Mouse (Mus musculus) kidney, postnatal 0 days (tissue): ENCODE results near the gene Slc17a7. TPM values are rescaled to one million over a fixed set of nuclear protein-coding genes. Genes with fewer than 3 reads are reported as not detected.

ENCODE experiments used
- ATAC-seq: fragments of 200-750 bp; cut with Nextera tagmentation; replicated peaks from 2 replicates; pipeline ENCODE4 v1.8.0; 2017; ENCODE audit warnings: low read depth, moderate number of reproducible peaks, moderate TSS enrichment, moderate library complexity; ENCODE audit not compliant: low FRiP score
- DNase-seq: peaks from one replicate; pipeline ENCODE4 v3.0.0-alpha.2; 2016; ENCODE audit warnings: low spot score
- H3K27ac ChIP-seq: fragments of 300-500 bp; sonication (generic); 2 replicates; pipeline ENCODE4 v1.5.1; 2014; ENCODE audit warnings: mild to moderate bottlenecking
- H3K27me3 ChIP-seq: fragments of 300-500 bp; sonication (generic); 2 replicates; pipeline ENCODE4 v1.6.1; 2014; ENCODE audit warnings: low read length, mixed read lengths; ENCODE audit not compliant: insufficient read depth
- H3K36me3 ChIP-seq: fragments of 300-500 bp; sonication (generic); 2 replicates; pipeline ENCODE4 v1.6.1; 2014; ENCODE audit warnings: low read length, mixed read lengths; ENCODE audit not compliant: insufficient read depth
- H3K4me1 ChIP-seq: fragments of 300-500 bp; sonication (generic); replicated peaks from 2 replicates; pipeline ENCODE4 v1.6.1; 2014; ENCODE audit warnings: antibody characterized with exemption, low read length, mixed read lengths; ENCODE audit not compliant: insufficient read depth
- H3K4me2 ChIP-seq: fragments of 300-500 bp; sonication (generic); 2 replicates; pipeline ENCODE4 v1.6.1; 2014; ENCODE audit warnings: mild to moderate bottlenecking, low read length, moderate library complexity, mixed read lengths
- H3K4me3 ChIP-seq: fragments of 300-500 bp; sonication (generic); replicated peaks from 2 replicates; pipeline ENCODE4 v1.5.1; 2014; ENCODE audit warnings: low read depth, low read length
- H3K9ac ChIP-seq: fragments of 300-500 bp; sonication (generic); 2 replicates; pipeline ENCODE4 v1.6.1; 2014; ENCODE audit warnings: low read depth, low read length
- H3K9me3 ChIP-seq: fragments of 300-500 bp; sonication (generic); replicated peaks from 2 replicates; pipeline ENCODE4 v1.6.1; 2016; ENCODE audit warnings: low read length, inconsistent platforms, mixed read lengths
- CTCF ChIP-seq: IDR thresholded peaks from 2 replicates; pipeline ENCODE4 v1.5.1; 2016; ENCODE audit warnings: antibody characterized with exemption, low read depth, mild to moderate bottlenecking, moderate library complexity
- WGBS: fragments of 180-500 bp; shearing (Covaris S2); extraction: QIAGEN DNeasy Blood & Tissue Kit; methylation state at CpG from one replicate; pipeline ENCODE4 v1.1.7; 2014; 5-methylcytosine and 5-hydroxymethylcytosine counted together
- polyA plus RNA-seq: library from polyadenylated mRNA; unstranded; fragments of >200 nt; fragmentation: Nextera tagmentation; extraction: Ambion mirVana; gene quantifications from 2 replicates; pipeline ENCODE4 v1.2.1, GENCODE M21; 2015

Slc17a7 gene
- polyA plus RNA-seq, 1 experiment from 2014 or later = 0.17 TPM

DNA sequence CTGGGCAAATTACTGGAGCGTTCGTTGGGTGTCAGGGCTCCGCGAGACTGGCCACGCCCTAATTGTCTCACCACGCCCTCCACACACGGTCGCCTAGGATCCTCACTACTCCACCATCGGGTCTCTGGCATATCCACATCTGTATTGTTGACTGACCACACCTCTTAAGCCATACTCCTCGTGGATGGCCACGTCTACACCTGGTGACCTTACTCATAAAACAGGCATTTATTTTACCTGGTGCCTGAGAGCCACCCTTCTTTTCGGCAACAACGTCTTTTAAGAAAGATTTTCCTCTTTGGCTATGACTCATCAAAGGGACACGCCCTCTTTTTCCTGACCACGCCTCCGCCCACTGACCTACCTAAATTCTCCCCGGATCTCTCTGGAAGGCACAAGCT is 48.1 kb downstream of the Slc17a7 start, which contains the start of gene Dkkl1:
Gene Dkkl1 (minus strand): TSS at position 297 of the 401 bp plus-strand sequence.
- Histone ChIP-seq H3K9ac (peak within 1 kb of the TSS; percentile 18; the same call in 1 of the 2 replicates), H3K36me3 (no peaks in the 10 kb centered on the region)
- DNase-seq = no peak

DNA sequence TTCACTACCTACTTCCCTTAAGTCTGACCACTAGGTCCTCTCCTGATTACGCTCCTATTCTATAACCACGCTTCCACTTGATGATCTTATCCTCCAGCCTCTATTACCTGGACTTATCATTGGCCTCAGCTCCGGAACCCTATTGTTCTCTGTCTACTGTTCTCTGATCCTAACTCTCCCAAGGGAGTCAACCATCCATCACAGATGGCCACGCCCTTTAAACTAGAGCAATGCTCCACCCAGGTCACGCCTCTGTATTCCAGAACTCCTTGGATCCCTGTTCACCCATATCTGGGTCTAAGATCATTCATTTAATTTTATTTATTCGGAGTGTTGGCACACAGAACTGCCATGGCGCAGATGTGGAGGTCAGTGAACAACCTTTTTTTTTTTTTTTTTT is 48.6 kb downstream of the Slc17a7 start:
- H3K27ac ChIP-seq = no peak overlapping the region
- no peaks in the 10 kb centered on the region for H3K9me3 ChIP-seq
- TF ChIP-seq CTCF = no peak
- peaks cover 6% of the 10 kb centered on the region; the same call in 1 of the 2 replicates for H3K27me3 ChIP-seq
- H3K4me1 ChIP-seq = peaks cover 12% of the 10 kb centered on the region; the same call in 1 of the 2 replicates
- no peak for ATAC-seq
- H3K4me3 ChIP-seq = no peak overlapping the region
- 70% methylated on average over 7 of the region's 7 CpGs for WGBS
- H3K9ac ChIP-seq = no peak overlapping the region
- peak overlapping the region; percentile 43; the same call in 1 of the 2 replicates for H3K4me2 ChIP-seq
- H3K36me3 ChIP-seq = no peaks in the 10 kb centered on the region
- DNase-seq = no peak

More for the DNA sequence above, 48.1 kb downstream of the Slc17a7 start, which contains the start of gene Dkkl1:
- H3K27ac ChIP-seq = no peak within 1 kb of the TSS
- no peak for ATAC-seq
- H3K4me3 ChIP-seq = 0 out of 2 replicates have a peak within 1 kb of the TSS, but pooled peaks have one; percentile 12
- H3K27me3 ChIP-seq = peaks cover 6% of the 10 kb centered on the region; the same call in 1 of the 2 replicates
- peak within 1 kb of the TSS; percentile 43 for H3K4me2 ChIP-seq
- peaks cover 9% of the 10 kb centered on the region; the same call in 1 of the 2 replicates for H3K4me1 ChIP-seq
- H3K9me3 ChIP-seq = no peaks in the 10 kb centered on the region
- WGBS = 5% methylated on average over 17 of the region's 17 CpGs
- no peak for TF ChIP-seq CTCF

GRCm38 (mm10) chr7:45213708-45214107 is 50.0 kb downstream of the Slc17a7 start:
- Histone ChIP-seq H3K4me1 (peaks cover 16% of the 10 kb centered on the region), H3K4me3 (no peak overlapping the region), H3K27me3 (peaks cover 6% of the 10 kb centered on the region; the same call in 1 of the 2 replicates), H3K27ac (no peak overlapping the region), H3K36me3 (peaks cover 8% of the 10 kb centered on the region; the same call in 1 of the 2 replicates), H3K9me3 (no peaks in the 10 kb centered on the region), H3K4me2 (no peak overlapping the region), H3K9ac (no peak overlapping the region)
- no peak for TF ChIP-seq CTCF
- no peak for DNase-seq
- 65% methylated on average over 5 of the region's 5 CpGs for WGBS
- no peak for ATAC-seq

DNA sequence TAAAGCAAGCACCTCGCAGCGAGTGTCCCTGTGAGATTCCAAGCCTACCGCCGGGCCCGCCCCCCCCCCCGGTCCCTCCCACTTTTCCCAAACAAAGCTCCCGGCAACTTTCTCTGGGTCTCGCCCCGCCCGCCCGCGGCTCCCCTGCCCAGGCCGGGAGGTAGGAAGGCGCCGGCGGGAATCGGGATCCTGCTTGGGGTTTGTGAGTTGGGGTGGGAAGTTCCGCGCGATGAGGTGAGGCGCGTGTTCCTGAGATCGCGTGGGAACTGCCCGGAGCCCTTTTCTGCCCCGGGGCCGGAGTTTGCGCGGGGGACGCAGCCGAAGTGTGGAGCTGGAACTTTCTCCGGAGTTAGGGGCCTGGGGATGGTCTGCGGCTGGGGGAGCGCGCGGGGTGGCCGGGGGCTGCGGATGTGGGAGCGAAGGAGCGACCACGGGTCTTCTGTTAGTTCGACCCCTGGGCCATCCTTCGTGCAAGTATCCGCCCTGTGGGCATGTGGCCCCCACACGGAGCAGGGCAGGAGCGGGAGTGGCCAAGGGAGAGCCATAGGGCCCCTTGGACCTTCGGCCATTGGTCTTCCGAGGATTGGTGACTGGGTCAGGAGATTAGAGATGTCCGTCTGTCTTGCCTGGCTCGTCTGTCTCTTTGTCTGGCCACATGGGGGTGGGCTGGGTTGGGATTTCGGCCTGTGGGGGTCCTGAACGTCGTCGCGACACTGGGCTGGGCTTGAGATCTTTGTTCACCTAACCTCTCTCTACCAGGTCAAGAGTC is 52.1 kb downstream of the Slc17a7 start, which contains the start of gene Tead2:
Gene Tead2 (plus strand): TSS at position 81 of the 769 bp plus-strand sequence.
- under 1% methylated on average over 53 of the region's 55 CpGs for WGBS
- peak within 1 kb of the TSS; percentile 77 for H3K4me3 ChIP-seq
- H3K36me3 ChIP-seq = peaks cover 25% of the 10 kb centered on the region
- H3K27ac ChIP-seq = peak within 1 kb of the TSS; percentile 90
- H3K27me3 ChIP-seq = peaks cover 6% of the 10 kb centered on the region; the same call in 1 of the 2 replicates
- H3K9me3 ChIP-seq = no peaks in the 10 kb centered on the region
- DNase-seq = peak; percentile 83
- TF ChIP-seq CTCF = no peak
- peak within 1 kb of the TSS; percentile 88 for H3K9ac ChIP-seq
- H3K4me1 ChIP-seq = peaks cover 16% of the 10 kb centered on the region
- peak within 1 kb of the TSS; percentile 93 for H3K4me2 ChIP-seq
- ATAC-seq = peak; percentile 58

DNA sequence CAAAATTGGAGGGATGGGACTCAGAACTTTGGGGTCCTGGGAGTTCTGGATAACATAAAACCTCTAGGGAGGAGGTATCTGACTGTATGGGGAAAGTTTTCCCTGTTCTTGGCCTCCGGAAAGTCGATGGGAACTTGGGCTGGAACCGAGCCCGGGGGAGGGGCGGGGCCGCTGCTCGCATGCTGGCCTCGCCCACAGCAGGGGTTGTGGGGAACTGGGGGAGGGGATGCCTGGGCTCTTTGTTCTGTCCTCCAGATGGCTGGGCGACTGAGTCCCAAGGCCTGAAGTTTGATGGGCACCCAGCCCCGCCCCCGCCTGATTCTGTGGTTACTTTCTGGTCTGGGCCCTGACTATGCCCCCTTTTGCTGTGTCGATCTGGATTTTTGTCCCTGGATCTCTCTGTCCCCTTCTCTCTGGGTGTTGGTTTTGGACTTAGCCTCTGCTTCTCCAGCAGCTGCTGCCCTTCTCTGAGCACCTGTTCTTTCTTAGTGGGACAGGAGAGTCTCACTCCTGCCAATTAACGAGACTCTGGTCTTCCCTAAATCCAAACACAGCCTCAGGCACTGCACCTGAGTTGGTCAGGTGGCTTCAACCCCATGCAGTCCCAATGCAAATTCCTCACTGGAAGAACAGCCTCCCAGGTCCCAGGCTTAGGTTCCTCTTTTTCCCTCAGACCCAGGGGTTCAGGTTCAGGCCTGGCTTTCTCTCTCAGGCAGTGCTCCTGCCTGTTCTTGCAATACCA is 52.9 kb downstream of the Slc17a7 start:
- no peaks in the 10 kb centered on the region for H3K27me3 ChIP-seq
- H3K9ac ChIP-seq = peak overlapping the region; percentile 88
- H3K4me1 ChIP-seq = peaks cover 15% of the 10 kb centered on the region
- no peak for TF ChIP-seq CTCF
- DNase-seq = peak; percentile 94
- H3K4me3 ChIP-seq = peak overlapping the region; percentile 77
- no peaks in the 10 kb centered on the region for H3K9me3 ChIP-seq
- peak overlapping the region; percentile 90 for H3K27ac ChIP-seq
- peaks cover 27% of the 10 kb centered on the region for H3K36me3 ChIP-seq
- ATAC-seq = peak; percentile 57
- WGBS = 3% methylated on average over 13 of the region's 13 CpGs
- H3K4me2 ChIP-seq = peak overlapping the region; percentile 93

DNA sequence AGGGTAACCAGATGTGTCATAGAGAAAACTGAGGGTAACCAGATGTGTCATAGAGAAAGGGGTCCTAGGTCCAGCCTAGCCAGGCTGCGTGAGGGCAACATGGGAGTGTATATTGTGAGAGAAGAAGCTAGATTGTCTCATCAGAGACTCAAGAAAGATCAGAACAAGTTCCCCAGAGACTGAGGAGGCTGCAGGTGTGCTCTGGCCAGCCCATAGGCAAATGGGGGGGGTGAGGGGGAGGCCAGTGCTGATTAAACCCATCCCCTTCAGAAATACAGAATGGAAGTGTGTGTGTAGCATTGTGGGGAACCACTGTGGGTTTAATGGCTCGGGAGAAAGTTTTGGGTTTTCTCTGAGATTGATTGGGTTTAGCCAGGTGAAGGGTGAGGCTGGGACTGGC is 57.9 kb downstream of the Slc17a7 start:
- Histone ChIP-seq H3K4me2 (no peak overlapping the region), H3K36me3 (peaks cover 58% of the 10 kb centered on the region), H3K27ac (no peak overlapping the region), H3K4me1 (peaks cover 9% of the 10 kb centered on the region), H3K27me3 (no peaks in the 10 kb centered on the region), H3K4me3 (no peak overlapping the region), H3K9ac (no peak overlapping the region), H3K9me3 (no peaks in the 10 kb centered on the region)
- 87% methylated on average over 2 of the region's 2 CpGs for WGBS
- no peak for TF ChIP-seq CTCF
- no peak for ATAC-seq
- no peak for DNase-seq
